Mouse (Mus musculus): ENCODE data around the gene Zdhhc21.
A peak's percentile ranks its signal among the peaks of the same experiment; 100 is the strongest.

Zdhhc21 gene

DNA sequence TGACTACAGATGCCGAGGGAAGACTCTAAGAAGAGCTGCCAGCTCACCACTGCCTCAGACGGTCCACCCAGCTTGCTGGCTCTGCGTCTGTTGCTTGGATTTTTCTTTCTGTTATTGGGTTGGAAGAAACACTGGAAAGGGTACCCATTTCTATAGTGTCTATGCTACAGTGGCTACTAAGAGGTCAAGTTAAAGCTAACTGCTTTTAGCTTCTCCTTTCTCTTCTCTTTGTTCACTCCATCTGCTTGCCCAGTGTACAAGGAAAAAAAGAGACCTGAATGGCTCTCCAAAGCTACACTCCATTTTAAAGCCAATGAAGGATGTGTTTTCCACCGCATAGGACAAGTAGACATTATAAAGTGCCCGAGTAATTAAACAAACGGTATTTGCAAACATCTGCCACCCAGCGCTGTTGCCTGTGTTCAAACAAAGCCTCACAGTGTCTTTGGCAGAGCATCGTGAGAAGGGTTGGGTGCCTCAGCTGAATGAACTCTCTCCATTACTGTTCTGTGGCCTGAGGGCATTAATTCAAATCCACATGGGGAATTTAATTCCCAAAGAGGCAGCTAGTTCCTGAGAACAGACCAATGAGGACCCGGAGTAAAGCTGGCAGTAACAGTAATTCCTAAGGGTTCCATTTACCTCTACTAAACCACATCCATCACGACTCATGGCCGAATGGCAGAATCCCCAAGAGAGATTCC lies 94.1 kb downstream of the Zdhhc21 start:
- no peak for DNase-seq (ENCODE audit: low read depth)

GRCm38 (mm10) chr4:82763586-82763985 lies 96.2 kb downstream of the Zdhhc21 start:
- no peak for DNase-seq (ENCODE audit: low read depth)

DNA sequence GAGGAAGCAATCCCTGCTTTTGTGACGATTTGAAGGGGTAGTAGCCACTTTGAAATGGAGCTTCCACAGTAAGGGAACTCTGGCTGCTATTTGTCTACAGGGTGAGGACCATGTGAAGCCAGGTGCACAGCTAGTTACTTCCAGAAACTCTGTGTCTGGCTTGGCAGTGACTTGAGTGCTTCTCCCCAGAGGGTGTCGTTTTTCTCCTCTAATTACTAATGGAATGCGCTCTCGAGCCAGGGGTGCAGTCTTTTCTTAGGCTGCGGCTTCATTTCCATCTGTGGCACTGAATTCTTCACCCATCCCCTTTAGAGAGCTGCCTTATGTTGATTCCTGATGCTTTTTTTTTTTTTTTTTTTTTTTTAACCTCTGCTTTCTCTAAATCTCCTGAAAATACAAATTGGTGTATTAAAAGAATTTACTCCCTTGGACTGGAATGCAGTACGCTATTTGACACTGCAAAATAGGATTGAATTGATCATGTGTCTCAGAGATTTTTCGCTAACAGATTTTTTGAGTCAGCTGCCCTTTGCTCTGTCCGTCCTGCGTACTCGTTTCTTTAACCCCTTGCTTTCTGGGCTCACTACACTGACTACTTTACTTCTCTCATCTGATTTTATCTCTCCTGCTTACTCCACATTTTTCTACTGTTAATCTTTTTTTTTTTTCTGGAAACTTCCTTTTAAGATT lies 97.2 kb downstream of the Zdhhc21 start:
- peak; percentile 60 for DNase-seq (ENCODE audit: low read depth)

GRCm38 (mm10) chr4:82756295-82756626 lies 103.5 kb downstream of the Zdhhc21 start:
- no peak for DNase-seq (ENCODE audit: low read depth)

GRCm38 (mm10) chr4:82755616-82756294 lies 104.0 kb downstream of the Zdhhc21 start:
- DNase-seq (ENCODE audit: low read depth): no peak
